Mouse (Mus musculus) B cell, adult 2 months (primary cell): Measurements from ENCODE around the gene Eef1b2.

Experiments
- DNase-seq, 2 experiments: peaks; one replicate each; pipeline ENCODE4 v3.0.0; 2022

The Eef1b2 gene

DNA sequence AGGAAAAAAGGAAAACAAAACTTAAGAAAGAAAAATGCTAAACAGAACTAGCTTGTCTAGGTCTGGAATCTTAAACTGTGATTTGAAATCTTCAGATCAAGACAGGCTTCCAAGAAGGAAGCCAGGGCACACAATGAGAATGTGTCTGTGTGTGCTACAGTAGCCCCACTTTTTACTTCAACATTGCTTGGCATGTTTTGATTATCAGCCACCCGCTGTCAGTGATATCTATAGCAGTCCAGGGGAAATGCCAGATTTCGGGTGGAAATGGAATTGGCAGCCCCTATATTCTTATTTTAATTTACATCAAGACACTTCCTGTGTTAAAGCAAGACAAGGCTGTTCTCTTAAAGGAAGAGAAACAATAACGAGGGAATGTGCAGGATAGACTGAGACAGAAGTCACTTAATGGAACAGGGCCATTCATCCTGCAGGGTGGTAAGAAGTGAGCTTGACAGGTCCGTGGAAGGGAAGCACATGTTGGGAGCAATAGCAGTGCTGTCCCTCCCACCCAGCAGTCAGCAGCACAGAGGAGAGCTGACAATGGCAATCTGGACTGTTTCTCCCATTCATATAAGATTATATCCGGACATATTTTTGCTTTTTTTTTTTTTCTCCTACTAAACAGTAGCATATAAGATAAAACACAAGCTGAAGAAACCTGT, 19.4 kb downstream of the Eef1b2 start:
- DNase-seq = no peak

DNA sequence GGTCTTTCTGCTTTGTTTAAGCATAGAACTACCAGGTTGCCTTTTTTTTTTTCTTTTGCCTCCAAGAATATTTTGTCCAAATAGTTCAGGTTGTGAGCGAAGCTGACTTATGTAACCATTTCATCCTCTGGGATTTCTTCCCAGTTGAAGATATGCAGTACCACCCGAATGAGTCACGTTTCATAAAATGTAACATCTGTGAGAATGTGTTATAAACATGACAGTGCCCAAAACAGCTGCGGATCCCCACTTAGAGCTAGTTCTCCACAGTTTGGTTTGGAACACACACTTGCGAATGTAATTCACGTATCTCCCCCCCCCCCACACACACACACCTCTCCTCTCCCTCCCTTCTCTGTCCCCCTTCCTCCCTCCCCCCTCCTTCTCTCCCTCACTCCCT, 22.8 kb downstream of the Eef1b2 start:
- DNase-seq = no peak

DNA sequence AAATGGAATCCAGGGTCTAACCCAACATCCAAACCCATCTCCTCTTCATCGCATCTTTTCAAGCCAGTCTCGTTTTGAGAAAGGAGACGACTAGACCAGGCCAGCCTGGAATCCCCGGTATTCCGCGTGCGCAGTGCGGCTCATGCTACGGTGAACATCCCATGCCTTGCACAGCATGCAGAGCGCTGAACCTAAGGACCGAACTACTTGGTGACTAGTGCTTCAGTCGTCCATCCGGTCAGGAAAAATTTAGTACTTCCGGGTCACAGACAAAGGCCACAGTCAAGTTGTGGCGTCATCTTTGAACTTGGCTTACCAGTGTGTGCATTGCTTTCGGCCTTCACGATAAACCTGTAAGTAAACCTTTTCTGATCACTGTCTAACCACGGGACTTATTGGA, 23.7 kb downstream of the Eef1b2 start:
- DNase-seq = no peak

DNA sequence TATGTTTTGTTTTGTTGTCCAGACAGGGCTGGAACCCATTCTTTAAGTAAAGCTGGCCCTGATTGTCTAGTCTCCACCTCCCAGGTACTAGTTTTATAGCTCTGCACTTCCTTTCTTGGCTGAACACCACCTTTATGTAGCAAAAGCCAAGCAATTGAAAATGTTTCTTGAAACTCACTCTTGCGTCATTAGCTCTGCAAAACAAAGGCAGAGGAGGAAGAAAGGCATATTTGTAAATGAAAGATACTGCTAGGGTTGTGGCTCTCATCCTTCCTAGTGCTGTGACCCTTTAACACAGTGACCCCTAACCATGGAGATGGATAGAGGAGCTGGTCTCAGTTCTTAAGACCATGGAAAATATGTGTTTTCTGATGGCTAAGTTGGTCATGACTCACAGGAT, 25.0 kb downstream of the Eef1b2 start:
- DNase-seq = no peak

DNA sequence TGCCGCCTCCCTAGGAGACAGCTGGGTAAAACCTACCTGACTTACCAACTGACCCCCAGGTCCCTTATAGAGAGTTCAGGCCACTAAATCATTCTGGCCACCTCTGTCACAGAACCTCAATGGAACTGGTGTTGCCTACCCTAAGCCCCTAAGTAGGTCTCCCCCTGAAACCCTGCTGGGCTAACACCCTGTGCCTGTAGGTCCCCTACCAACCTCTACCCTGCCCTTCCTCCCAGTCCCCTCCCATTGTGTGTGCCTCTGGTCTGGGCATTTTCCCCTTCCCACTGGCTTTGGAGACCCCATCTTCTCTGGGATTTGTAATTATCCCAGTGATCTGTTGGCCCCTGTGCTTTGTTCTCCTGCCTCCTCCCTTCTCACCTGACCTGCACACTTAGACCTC, 26.8 kb downstream of the Eef1b2 start:
- DNase-seq = no peak

DNA sequence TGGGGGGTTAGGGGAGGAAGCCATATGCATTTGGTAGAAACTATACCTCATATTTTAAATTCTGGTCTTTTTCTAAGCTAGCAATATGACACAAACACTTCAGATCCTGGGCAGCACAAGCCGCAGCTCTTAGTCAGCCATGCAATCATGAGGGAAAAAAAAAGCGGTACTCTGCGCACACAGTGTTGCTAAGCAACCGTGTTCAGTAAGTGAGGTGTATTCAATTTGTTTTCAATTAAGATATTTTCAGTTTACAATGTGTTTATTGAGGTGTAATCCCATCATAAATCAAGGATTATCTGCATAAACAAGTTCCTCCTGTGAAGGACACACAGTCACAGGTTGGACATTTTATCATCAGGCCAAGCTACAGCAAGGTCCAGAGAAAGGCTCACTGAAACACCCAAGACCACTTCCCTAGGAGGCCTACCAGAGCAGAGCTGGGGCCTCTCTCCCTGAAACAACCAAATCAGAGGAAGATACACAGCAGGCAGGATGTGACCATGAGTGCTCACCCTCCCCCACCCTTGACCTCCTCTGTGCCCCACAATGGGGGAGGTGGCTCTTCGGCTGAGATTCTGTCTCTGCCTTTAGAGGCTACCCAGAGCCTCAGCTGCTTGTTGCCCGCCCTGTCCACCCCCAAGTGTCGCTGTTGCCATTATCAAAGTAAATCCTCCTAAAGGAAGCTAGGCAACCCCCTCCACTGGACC, 27.5 kb downstream of the Eef1b2 start:
- DNase-seq = no peak

DNA sequence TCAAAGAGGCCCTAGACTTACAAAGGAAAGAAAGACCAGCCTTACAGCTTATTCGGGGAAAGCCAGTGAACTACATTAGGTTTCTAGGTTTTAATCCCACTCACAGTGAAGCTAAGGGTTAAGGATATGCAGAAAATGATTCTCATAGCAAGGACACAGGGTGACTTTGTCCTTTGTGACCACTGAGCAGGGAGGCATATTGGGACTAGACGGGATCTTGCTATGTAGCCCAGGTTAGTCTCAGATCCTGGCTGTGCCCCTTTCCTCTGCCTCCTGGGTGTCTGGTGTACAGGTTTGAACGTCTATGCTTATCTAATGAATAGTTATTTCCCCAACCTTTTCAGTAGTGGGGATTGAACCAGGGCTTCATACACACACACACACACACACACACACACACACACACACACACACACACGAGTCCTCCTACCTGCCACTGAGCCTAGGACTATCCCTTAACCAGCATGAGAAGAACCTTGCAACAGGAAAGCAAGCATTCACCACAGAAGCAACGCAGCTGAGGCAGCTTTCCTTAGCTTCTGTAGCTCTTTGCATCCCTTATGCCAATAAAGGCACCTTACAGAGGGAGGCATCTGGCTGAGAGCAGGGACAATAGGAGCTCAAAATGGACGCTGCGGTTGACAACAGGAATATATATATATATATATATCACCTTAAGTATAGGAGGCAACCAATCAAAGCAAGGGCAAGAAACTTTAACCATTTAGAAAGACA, 28.2 kb downstream of the Eef1b2 start:
- DNase-seq = no peak

DNA sequence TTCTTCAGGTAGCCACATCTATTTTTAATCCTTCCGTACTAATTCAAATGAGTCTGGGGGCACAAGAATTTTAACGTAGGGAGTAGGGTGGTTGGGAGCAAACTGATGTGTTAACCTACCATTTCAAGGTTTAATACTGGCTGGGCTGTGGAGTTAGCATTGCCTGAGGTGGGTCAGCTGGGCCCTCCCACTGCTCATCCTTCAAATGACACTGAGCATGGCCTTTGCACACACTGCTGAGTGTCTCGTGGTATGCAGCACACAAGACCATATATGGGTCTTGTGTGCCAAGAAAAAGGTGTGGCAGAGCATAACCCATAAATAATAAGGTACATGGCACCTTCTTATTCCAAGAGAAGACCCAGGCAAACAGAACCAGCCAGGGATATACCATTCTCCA, 31.0 kb downstream of the Eef1b2 start:
- DNase-seq = no peak

DNA sequence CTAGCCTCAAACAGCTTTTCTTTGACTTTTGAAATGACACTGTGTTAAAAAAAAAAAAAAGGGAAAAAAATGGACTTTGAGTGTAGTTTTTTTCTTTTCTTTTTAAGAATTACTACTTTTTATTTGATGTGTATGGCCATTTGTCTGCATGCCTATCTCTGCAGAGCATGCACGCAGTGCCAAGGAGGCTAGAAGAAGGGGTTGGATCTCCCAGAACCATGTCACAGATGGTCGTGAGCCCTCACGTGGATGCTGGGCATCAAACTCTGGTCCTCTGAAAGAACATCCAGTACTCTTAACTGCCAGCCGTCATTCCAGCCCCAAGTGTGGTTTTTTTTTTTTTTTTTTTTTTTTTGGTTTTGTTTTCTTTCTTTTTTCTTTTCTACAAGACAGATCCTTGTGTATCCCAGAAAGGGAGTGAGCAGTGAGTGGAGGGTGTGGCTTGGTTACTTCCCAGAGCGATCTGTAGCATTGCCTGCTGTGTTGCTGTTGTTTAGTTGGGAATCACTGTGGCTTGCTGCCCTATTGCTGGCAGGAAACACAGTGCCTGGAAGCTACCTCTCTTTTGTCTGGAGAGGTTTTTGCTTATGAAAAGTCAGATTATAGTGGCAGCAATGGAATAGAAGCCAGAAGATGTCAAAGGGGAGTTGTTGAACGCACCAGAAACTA, 33.4 kb downstream of the Eef1b2 start:
- DNase-seq = no peak

DNA sequence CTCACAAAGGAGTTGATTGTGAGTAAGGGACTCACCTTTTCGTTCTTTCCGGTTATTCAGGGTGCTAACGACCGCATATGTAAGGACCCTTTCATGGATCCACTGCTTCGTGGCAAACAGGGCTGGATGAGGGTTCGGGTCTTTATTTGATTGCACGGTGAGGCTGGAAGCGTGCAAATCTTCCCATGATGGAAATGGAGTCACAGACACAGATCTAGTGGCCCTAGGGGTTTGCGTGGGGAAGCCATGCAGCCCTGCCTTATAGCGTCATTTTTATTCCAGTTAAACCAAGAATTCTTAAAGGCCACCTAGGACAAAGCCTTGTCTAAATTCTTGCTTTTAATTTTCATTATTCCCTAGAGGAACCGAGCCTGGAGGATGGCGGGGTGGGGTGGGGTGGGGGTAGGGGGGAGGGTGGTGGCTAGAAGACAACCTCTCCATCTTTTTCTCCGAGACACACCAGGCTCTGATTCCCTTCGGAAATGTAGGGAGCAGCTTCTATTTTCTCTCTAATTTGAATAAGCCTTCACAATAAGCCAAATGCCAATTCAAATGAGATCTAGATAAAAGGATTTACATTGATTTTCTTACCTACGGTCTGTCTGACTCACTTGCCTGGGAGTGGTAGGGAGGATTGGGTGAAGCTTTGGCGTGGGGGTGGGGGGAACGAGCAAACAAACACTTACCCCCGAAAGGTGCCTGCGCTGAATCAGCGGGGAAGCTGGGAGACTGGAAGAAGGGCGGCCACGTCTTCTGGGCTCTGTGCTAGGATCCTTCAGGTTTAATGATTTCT, 37.0 kb downstream of the Eef1b2 start:
- DNase-seq = no peak

DNA sequence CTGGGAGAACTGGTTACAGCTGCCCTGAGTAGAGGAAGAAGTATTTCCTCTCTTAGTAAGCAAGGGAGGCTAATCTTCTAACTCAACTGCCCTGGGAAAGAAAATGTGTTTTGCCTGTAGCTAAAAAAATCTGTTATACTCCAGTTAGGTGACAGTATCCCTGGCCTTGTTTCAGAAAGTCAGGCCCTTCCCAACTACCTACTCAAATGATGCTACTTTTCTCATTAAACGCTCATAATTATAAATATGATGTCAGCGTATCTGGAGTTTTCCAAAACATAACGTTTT, 37.6 kb downstream of the Eef1b2 start, which contains the start of gene Gpr1:
Gpr1 (minus strand) TSS at position 273 of the 288 bp plus-strand sequence.
- no peak for DNase-seq

DNA sequence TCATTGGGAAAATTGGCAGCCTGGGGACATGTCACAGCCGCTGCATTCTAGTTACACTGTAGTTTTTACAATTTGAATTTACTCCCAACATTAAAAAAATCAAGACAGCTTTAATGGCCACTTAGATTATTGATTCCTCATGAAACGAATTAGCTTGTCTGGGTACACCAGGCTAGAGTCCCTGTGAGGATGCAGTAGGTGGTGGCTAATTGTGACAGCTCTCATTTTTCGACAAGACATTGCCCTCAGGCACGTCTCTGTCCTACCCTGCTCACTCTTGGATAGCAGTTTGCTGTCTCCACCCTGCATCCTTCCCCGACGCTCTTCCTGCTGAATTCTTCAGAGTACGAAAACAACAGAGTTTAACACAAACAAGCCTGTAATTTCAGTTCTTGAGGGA, 38.0 kb downstream of the Eef1b2 start:
- no peak for DNase-seq

DNA sequence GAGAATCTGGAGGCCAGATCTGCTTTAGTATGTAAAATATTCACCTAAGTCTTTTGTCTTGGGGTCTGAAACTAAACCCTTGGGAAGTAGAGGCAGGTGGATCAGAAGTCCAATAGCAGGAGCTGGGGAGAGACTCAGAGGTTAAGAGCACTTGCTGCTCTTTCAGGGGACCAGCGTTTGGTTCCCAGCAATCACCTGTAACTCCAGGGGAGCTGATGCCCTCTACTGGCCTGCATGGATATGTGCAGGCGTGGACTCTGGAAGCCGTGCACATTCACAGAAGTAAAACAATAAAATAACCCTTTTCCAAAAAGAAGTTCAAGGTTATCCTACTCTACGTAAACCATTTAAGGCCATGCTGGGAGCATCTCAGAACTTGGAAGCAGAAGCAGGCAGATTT, 42.7 kb downstream of the Eef1b2 start:
- no peak for DNase-seq

DNA sequence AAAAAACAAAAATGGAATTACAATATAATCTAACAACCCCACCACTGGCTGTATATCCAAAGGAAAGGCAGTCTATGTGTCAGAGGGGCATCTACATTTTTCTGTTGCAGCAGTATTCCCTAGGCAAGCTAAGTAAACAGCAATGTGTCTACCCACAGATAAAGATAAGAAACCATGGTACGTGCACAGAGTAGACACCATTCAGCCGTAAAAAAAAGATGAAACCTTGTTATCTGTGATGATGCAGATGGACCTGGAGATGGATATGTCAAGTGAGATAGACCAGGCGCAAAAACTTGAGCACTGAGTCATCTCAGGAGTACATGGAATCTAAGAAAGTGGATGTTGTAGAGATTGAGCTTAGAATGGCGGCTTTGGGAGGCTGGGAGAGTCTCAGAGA, 48.4 kb downstream of the Eef1b2 start:
- no peak for DNase-seq

DNA sequence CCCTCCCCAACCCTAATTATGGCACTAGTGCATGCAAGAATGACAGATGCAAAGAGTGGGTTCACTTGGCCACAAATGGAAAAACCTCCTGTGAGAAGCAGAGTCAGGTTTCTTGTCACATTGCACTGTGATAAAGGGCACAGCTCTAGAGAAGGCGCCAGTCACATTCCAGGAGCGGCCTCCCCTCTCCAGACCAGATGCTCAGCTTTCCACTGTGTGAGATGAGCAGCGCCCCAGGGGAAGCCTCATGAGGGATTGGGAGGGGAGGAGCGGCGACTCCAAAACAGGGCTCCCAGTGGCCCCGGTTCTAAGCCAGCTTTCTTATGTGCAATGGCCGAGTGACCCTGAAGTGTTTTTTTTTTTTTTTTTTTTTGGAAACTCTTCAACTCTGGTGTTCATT, 49.3 kb downstream of the Eef1b2 start:
- DNase-seq = no peak

DNA sequence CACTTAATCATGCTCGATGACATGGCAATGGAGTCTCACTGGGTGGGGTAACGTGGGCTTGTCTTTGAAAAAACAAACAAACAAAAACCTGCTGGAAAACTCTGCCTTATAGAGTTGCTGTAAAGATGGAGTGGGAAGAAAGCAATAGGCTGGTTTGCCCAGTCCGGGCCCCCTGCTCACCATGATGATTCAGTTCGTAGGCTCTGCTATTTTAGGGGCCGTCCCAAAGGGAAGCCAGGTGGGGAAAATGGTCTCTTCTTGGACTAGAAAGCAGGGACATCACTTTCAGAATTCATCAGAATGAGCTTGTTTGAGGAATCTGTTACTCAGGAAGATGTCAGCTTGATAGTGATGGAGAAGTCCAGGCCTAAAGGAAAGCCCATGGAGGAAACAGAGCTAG, 50.6 kb downstream of the Eef1b2 start:
- no peak for DNase-seq
